Mouse (Mus musculus) c-Kit-negative CD71-positive TER-119-positive erythroid progenitor cells, embryonic 14.5 days (primary cell): ENCODE measurements around the gene Aldh3a1.

ENCODE experiments used
- DNase-seq: peaks from one replicate; pipeline ENCODE4 v3.0.0-alpha.2; 2013; ENCODE audit warnings: low read depth, low spot score

Gene Aldh3a1

GRCm38 (mm10) chr11:61196616-61197353, 10.6 kb upstream of the Aldh3a1 start:
- no peak for DNase-seq

GRCm38 (mm10) chr11:61197935-61198334, 9.4 kb upstream of the Aldh3a1 start:
- DNase-seq, result no peak

- no peak for DNase-seq
Measured at GRCm38 (mm10) chr11:61199620-61200362, 7.5 kb upstream of the Aldh3a1 start.

GRCm38 (mm10) chr11:61202186-61202585, 5.2 kb upstream of the Aldh3a1 start:
- no peak for DNase-seq

GRCm38 (mm10) chr11:61202810-61203209, 4.5 kb upstream of the Aldh3a1 start:
- DNase-seq, result no peak

- DNase-seq, result no peak
Measured at GRCm38 (mm10) chr11:61205167-61205950, 2.0 kb upstream of the Aldh3a1 start.

GRCm38 (mm10) chr11:61206136-61206535, 1.2 kb upstream of the Aldh3a1 start:
- no peak for DNase-seq

- no peak for DNase-seq
Measured at GRCm38 (mm10) chr11:61208316-61208715, 979 bp downstream of the Aldh3a1 start.

- no peak for DNase-seq
Measured at GRCm38 (mm10) chr11:61212102-61212501, 4.8 kb downstream of the Aldh3a1 start.

GRCm38 (mm10) chr11:61215936-61216335, 8.6 kb downstream of the Aldh3a1 start:
- no peak for DNase-seq

GRCm38 (mm10) chr11:61220156-61220881, 13.0 kb downstream of the Aldh3a1 start:
- DNase-seq, result no peak

GRCm38 (mm10) chr11:61222007-61222406, 14.7 kb downstream of the Aldh3a1 start:
- no peak for DNase-seq

- DNase-seq, result no peak
Measured at GRCm38 (mm10) chr11:61222971-61223745, 15.8 kb downstream of the Aldh3a1 start.

- no peak for DNase-seq
Measured at GRCm38 (mm10) chr11:61224234-61224744, 17.0 kb downstream of the Aldh3a1 start.

- no peak for DNase-seq
Measured at GRCm38 (mm10) chr11:61224907-61225306, 17.6 kb downstream of the Aldh3a1 start.

- DNase-seq, result no peak
Measured at GRCm38 (mm10) chr11:61225511-61225910, 18.2 kb downstream of the Aldh3a1 start.

- no peak for DNase-seq
Measured at GRCm38 (mm10) chr11:61225941-61226412, 18.6 kb downstream of the Aldh3a1 start.

- no peak for DNase-seq
Measured at GRCm38 (mm10) chr11:61227816-61228215, 20.5 kb downstream of the Aldh3a1 start.

- no peak for DNase-seq
Measured at GRCm38 (mm10) chr11:61228406-61228805, 21.1 kb downstream of the Aldh3a1 start.

GRCm38 (mm10) chr11:61231329-61231728, 24.0 kb downstream of the Aldh3a1 start:
- no peak for DNase-seq
